Mouse (Mus musculus) midbrain, embryonic 13.5 days (tissue): Measurements from ENCODE around the gene Rgcc. TPM values are rescaled to one million over a fixed set of nuclear protein-coding genes. Genes with fewer than 3 reads are reported as not detected.

ENCODE experiments used
- ATAC-seq: fragments of 200-750 bp; cut with Nextera tagmentation; 2 replicates; pipeline ENCODE4 v1.8.0; 2017; ENCODE audit warnings: mild to moderate bottlenecking, moderate TSS enrichment, moderate library complexity
- H3K27ac ChIP-seq: fragments of 300-500 bp; sonication (generic); 2 replicates; pipeline ENCODE4 v1.5.1; 2015; ENCODE audit warnings: inconsistent platforms, mild to moderate bottlenecking, moderate library complexity
- H3K27me3 ChIP-seq: fragments of 300-500 bp; sonication (generic); 2 replicates; pipeline ENCODE4 v1.6.1; 2015; ENCODE audit warnings: mild to moderate bottlenecking, inconsistent platforms
- H3K36me3 ChIP-seq: fragments of 300-500 bp; sonication (generic); 2 replicates; pipeline ENCODE4 v1.6.1; 2015; ENCODE audit warnings: mild to moderate bottlenecking, inconsistent platforms
- H3K4me1 ChIP-seq: fragments of 300-500 bp; sonication (generic); replicated peaks from 2 replicates; pipeline ENCODE4 v1.6.1; 2015; ENCODE audit warnings: inconsistent platforms
- H3K4me2 ChIP-seq: fragments of 300-500 bp; sonication (generic); replicated peaks from 2 replicates; pipeline ENCODE4 v1.6.1; 2015; ENCODE audit warnings: moderate library complexity, mild to moderate bottlenecking, inconsistent platforms
- H3K4me3 ChIP-seq: fragments of 300-500 bp; sonication (generic); replicated peaks from 2 replicates; pipeline ENCODE4 v1.5.1; 2015; ENCODE audit warnings: mild to moderate bottlenecking, inconsistent platforms
- H3K9ac ChIP-seq: fragments of 300-500 bp; sonication (generic); replicated peaks from 2 replicates; pipeline ENCODE4 v1.6.1; 2015; ENCODE audit warnings: mild to moderate bottlenecking, inconsistent platforms
- H3K9me3 ChIP-seq: fragments of 300-500 bp; sonication (generic); 2 replicates; pipeline ENCODE4 v1.6.1; 2016; ENCODE audit warnings: mild to moderate bottlenecking, inconsistent platforms
- WGBS: fragments of 180-500 bp; shearing (Covaris S2); methylation state at CpG from one replicate; pipeline ENCODE4 v1.1.7; 2015; 5-methylcytosine and 5-hydroxymethylcytosine counted together
- polyA plus RNA-seq: library from polyadenylated mRNA; unstranded; fragments of >200 nt; fragmentation: Nextera tagmentation; extraction: Ambion mirVana; gene quantifications from 2 replicates; pipeline ENCODE4 v1.2.1, GENCODE M21; 2015

Gene Rgcc
- polyA plus RNA-seq, 1 experiment from 2014 or later: 13.7 TPM

- no peak overlapping the region for H3K9ac ChIP-seq
Measured at GRCm38 (mm10) chr14:79289909-79290308, 11.5 kb downstream of the Rgcc start.

GRCm38 (mm10) chr14:79288280-79288679, 13.2 kb downstream of the Rgcc start:
- Histone ChIP-seq H3K36me3 (no peaks in the 10 kb centered on the region), H3K4me2 (no peak overlapping the region), H3K27me3 (0 out of 2 replicates have a peak, but pooled peaks cover 4% of the 10 kb centered on the region), H3K4me3 (no peak overlapping the region), H3K27ac (no peak overlapping the region), H3K9ac (no peak overlapping the region), H3K4me1 (peaks cover 29% of the 10 kb centered on the region), H3K9me3 (no peaks in the 10 kb centered on the region)
- ATAC-seq: no peak
- 72% methylated on average over 3 of the region's 3 CpGs for WGBS

More at GRCm38 (mm10) chr14:79289909-79290308, 11.5 kb downstream of the Rgcc start:
- peaks cover 32% of the 10 kb centered on the region for H3K4me1 ChIP-seq
- no peaks in the 10 kb centered on the region for H3K9me3 ChIP-seq
- H3K4me2 ChIP-seq: 0 out of 2 replicates have a peak overlapping the region, but pooled peaks have one; percentile 26
- 44% methylated on average over 9 of the region's 9 CpGs for WGBS
- H3K27me3 ChIP-seq: 0 out of 2 replicates have a peak, but pooled peaks cover 7% of the 10 kb centered on the region
- H3K27ac ChIP-seq: no peak overlapping the region
- no peak for ATAC-seq
- H3K36me3 ChIP-seq: no peaks in the 10 kb centered on the region
- no peak overlapping the region for H3K4me3 ChIP-seq

- Histone ChIP-seq H3K27ac (no peak overlapping the region), H3K4me2 (no peak overlapping the region), H3K4me3 (no peak overlapping the region), H3K36me3 (no peaks in the 10 kb centered on the region), H3K4me1 (peaks cover 26% of the 10 kb centered on the region), H3K27me3 (0 out of 2 replicates have a peak, but pooled peaks cover 4% of the 10 kb centered on the region), H3K9me3 (no peaks in the 10 kb centered on the region), H3K9ac (no peak overlapping the region)
- 93% methylated on average over 7 of the region's 7 CpGs for WGBS
- no peak for ATAC-seq
Measured at GRCm38 (mm10) chr14:79287251-79287863, 14.1 kb downstream of the Rgcc start.

GRCm38 (mm10) chr14:79285549-79285948, 15.9 kb downstream of the Rgcc start:
- Histone ChIP-seq H3K9me3 (no peaks in the 10 kb centered on the region), H3K4me1 (peaks cover 17% of the 10 kb centered on the region), H3K4me2 (no peak overlapping the region), H3K36me3 (no peaks in the 10 kb centered on the region), H3K27ac (no peak overlapping the region), H3K9ac (no peak overlapping the region), H3K4me3 (no peak overlapping the region), H3K27me3 (0 out of 2 replicates have a peak, but pooled peaks cover 4% of the 10 kb centered on the region)
- WGBS: 92% methylated on average over 5 of the region's 5 CpGs
- ATAC-seq: no peak

- peaks cover 8% of the 10 kb centered on the region for H3K4me1 ChIP-seq
- H3K27me3 ChIP-seq: no peaks in the 10 kb centered on the region
- H3K4me2 ChIP-seq: no peak overlapping the region
- WGBS: 86% methylated on average over 4 of the region's 4 CpGs
- H3K9me3 ChIP-seq: no peaks in the 10 kb centered on the region
- no peak overlapping the region for H3K27ac ChIP-seq
- H3K9ac ChIP-seq: no peak overlapping the region
- H3K36me3 ChIP-seq: no peaks in the 10 kb centered on the region
- no peak overlapping the region for H3K4me3 ChIP-seq
- no peak for ATAC-seq
Measured at GRCm38 (mm10) chr14:79284616-79285015, 16.8 kb downstream of the Rgcc start.

- Histone ChIP-seq H3K4me2 (no peak overlapping the region), H3K4me3 (no peak overlapping the region), H3K27ac (no peak overlapping the region), H3K4me1 (peaks cover 2% of the 10 kb centered on the region), H3K36me3 (no peaks in the 10 kb centered on the region), H3K27me3 (no peaks in the 10 kb centered on the region), H3K9me3 (no peaks in the 10 kb centered on the region), H3K9ac (no peak overlapping the region)
- 92% methylated on average over 7 of the region's 7 CpGs for WGBS
- ATAC-seq: no peak
Measured at GRCm38 (mm10) chr14:79283952-79284351, 17.5 kb downstream of the Rgcc start.

- no peak overlapping the region for H3K4me2 ChIP-seq
- H3K27me3 ChIP-seq: no peaks in the 10 kb centered on the region
- no peaks in the 10 kb centered on the region for H3K36me3 ChIP-seq
- H3K9ac ChIP-seq: no peak overlapping the region
- ATAC-seq: no peak
- no peaks in the 10 kb centered on the region for H3K9me3 ChIP-seq
- H3K27ac ChIP-seq: no peak overlapping the region
- H3K4me1 ChIP-seq: peaks cover 8% of the 10 kb centered on the region
- H3K4me3 ChIP-seq: no peak overlapping the region
- 83% methylated on average over 9 of the region's 9 CpGs for WGBS
Measured at GRCm38 (mm10) chr14:79281894-79282553, 19.4 kb downstream of the Rgcc start.

GRCm38 (mm10) chr14:79280456-79280855, 21.0 kb downstream of the Rgcc start:
- no peak overlapping the region for H3K9ac ChIP-seq
- H3K9me3 ChIP-seq: no peaks in the 10 kb centered on the region
- H3K27me3 ChIP-seq: no peaks in the 10 kb centered on the region
- H3K4me1 ChIP-seq: peaks cover 12% of the 10 kb centered on the region
- no peaks in the 10 kb centered on the region for H3K36me3 ChIP-seq
- no peak overlapping the region for H3K27ac ChIP-seq
- ATAC-seq: no peak
- H3K4me2 ChIP-seq: no peak overlapping the region
- H3K4me3 ChIP-seq: no peak overlapping the region
- 92% methylated on average over 9 of the region's 9 CpGs for WGBS

- Histone ChIP-seq H3K9ac (no peak overlapping the region), H3K9me3 (no peaks in the 10 kb centered on the region), H3K4me3 (no peak overlapping the region), H3K27me3 (no peaks in the 10 kb centered on the region), H3K4me1 (peaks cover 15% of the 10 kb centered on the region), H3K27ac (no peak overlapping the region), H3K4me2 (no peak overlapping the region), H3K36me3 (no peaks in the 10 kb centered on the region)
- 66% methylated on average over 1 of the region's 1 CpGs for WGBS
- ATAC-seq: no peak
Measured at GRCm38 (mm10) chr14:79279494-79279893, 22.0 kb downstream of the Rgcc start.

GRCm38 (mm10) chr14:79278927-79279326, 22.5 kb downstream of the Rgcc start:
- 89% methylated on average over 4 of the region's 4 CpGs for WGBS
- no peak for ATAC-seq
- Histone ChIP-seq H3K4me3 (no peak overlapping the region), H3K4me1 (peaks cover 20% of the 10 kb centered on the region), H3K36me3 (no peaks in the 10 kb centered on the region), H3K27ac (no peak overlapping the region), H3K9me3 (no peaks in the 10 kb centered on the region), H3K27me3 (no peaks in the 10 kb centered on the region), H3K9ac (no peak overlapping the region), H3K4me2 (no peak overlapping the region)

GRCm38 (mm10) chr14:79277922-79278321, 23.5 kb downstream of the Rgcc start:
- no peak overlapping the region for H3K4me2 ChIP-seq
- 48% methylated on average over 7 of the region's 7 CpGs for WGBS
- H3K27ac ChIP-seq: no peak overlapping the region
- ATAC-seq: no peak
- no peaks in the 10 kb centered on the region for H3K27me3 ChIP-seq
- peaks cover 28% of the 10 kb centered on the region for H3K4me1 ChIP-seq
- H3K9ac ChIP-seq: no peak overlapping the region
- H3K4me3 ChIP-seq: no peak overlapping the region
- H3K36me3 ChIP-seq: no peaks in the 10 kb centered on the region
- H3K9me3 ChIP-seq: no peaks in the 10 kb centered on the region

- peaks cover 29% of the 10 kb centered on the region for H3K4me1 ChIP-seq
- no peak overlapping the region for H3K4me3 ChIP-seq
- no peaks in the 10 kb centered on the region for H3K9me3 ChIP-seq
- H3K36me3 ChIP-seq: no peaks in the 10 kb centered on the region
- no peak overlapping the region for H3K9ac ChIP-seq
- H3K27ac ChIP-seq: no peak overlapping the region
- ATAC-seq: no peak; the same call in 1 of the 2 replicates
- WGBS: 86% methylated on average over 8 of the region's 8 CpGs
- H3K27me3 ChIP-seq: no peaks in the 10 kb centered on the region
- no peak overlapping the region for H3K4me2 ChIP-seq
Measured at GRCm38 (mm10) chr14:79275870-79276395, 25.5 kb downstream of the Rgcc start.
